Mouse (Mus musculus): ENCODE results near the gene Lrp2. TPM values are rescaled to one million over a fixed set of nuclear protein-coding genes. Genes with fewer than 3 reads are reported as not detected.

Gene Lrp2
- total RNA-seq, 1 experiment from 2014 or later, result not detected

Other genes starting within 250 kb of the Lrp2 start
- not detected in 2 replicates for gene Abcb11, start 243.4 kb downstream of the Lrp2 start, total RNA-seq (2017)
- 0.09 and 1.1 TPM in 2 replicates for gene Dhrs9, start 205.6 kb downstream of the Lrp2 start, total RNA-seq (2017)
- 4.2 and 8.4 TPM in 2 replicates for gene Bbs5, start 61.1 kb upstream of the Lrp2 start, total RNA-seq (2017)
- not detected in 2 replicates for gene Klhl41, start 84.1 kb upstream of the Lrp2 start, total RNA-seq (2017)
- gene Fastkd1, start 127.5 kb upstream of the Lrp2 start, total RNA-seq (2017), result 17.8 and 20.9 TPM in 2 replicates
- 86.4 and 117 TPM in 2 replicates for gene Ppig, start 136.5 kb upstream of the Lrp2 start, total RNA-seq (2017)
- 4.0 and 5.5 TPM in 2 replicates for gene Ccdc173, start 203.5 kb upstream of the Lrp2 start, total RNA-seq (2017)
- gene Phospho2, start 203.6 kb upstream of the Lrp2 start, total RNA-seq (2017), result 26.0 and 27.5 TPM in 2 replicates
- 18.2 and 28.2 TPM in 2 replicates for gene Klhl23, start 235.9 kb upstream of the Lrp2 start, total RNA-seq (2017)